Mouse (Mus musculus) layer of hippocampus, postnatal 10 days (tissue): ENCODE data around the gene Ell. TPM values are rescaled to one million over a fixed set of nuclear protein-coding genes. Genes with fewer than 3 reads are reported as not detected.
"Not testable (repeated sequence)": the region's sequence is repeated elsewhere in the genome, so short reads cannot be mapped to it uniquely, and the experiment has no call there.

Source experiments
- DNase-seq, 2 experiments: peaks; one replicate each; pipeline ENCODE4 v3.0.0; 2021; ENCODE audit warnings: low spot score in 2 of 2
- total RNA-seq, 2 experiments: library from RNA; stranded (reverse); gene quantifications; 2 replicates each; pipeline ENCODE4 v1.2.3; 2021

Ell gene
- total RNA-seq, 2 experiments from 2014 or later = 15.8 to 16.4 TPM

GRCm38 (mm10) chr8:70561809-70562535 lies 22.7 kb downstream of the Ell start:
- DNase-seq = no peak

- DNase-seq = no peak
Observed at GRCm38 (mm10) chr8:70562802-70563201, 23.5 kb downstream of the Ell start.

- no peak for DNase-seq
Observed at GRCm38 (mm10) chr8:70563763-70564387, 24.6 kb downstream of the Ell start.

- no peak for DNase-seq
Observed at GRCm38 (mm10) chr8:70564696-70565235, 25.5 kb downstream of the Ell start.

GRCm38 (mm10) chr8:70565561-70565960 lies 26.3 kb downstream of the Ell start:
- no peak for DNase-seq

- no peak for DNase-seq
Observed at GRCm38 (mm10) chr8:70570360-70570759, 31.1 kb downstream of the Ell start.

GRCm38 (mm10) chr8:70570990-70571389 lies 31.7 kb downstream of the Ell start:
- DNase-seq = no peak

- no peak for DNase-seq
Observed at GRCm38 (mm10) chr8:70574302-70574701, 35.0 kb downstream of the Ell start.

- no peak for DNase-seq
Observed at GRCm38 (mm10) chr8:70574915-70575314, 35.7 kb downstream of the Ell start.

GRCm38 (mm10) chr8:70577207-70577606 lies 38.0 kb downstream of the Ell start:
- no peak for DNase-seq

GRCm38 (mm10) chr8:70583476-70584387 lies 44.5 kb downstream of the Ell start:
- peak; percentile 73 to 78 for DNase-seq

GRCm38 (mm10) chr8:70584606-70585257 lies 45.5 kb downstream of the Ell start:
- no peak for DNase-seq

GRCm38 (mm10) chr8:70585258-70585652 lies 46.0 kb downstream of the Ell start:
- DNase-seq = peak; percentile 60 to 74

GRCm38 (mm10) chr8:70587955-70588354 lies 48.7 kb downstream of the Ell start:
- not testable (repeated sequence) for DNase-seq

- no peak for DNase-seq
Observed at GRCm38 (mm10) chr8:70591569-70591968, 52.3 kb downstream of the Ell start.

GRCm38 (mm10) chr8:70593173-70593572 lies 53.9 kb downstream of the Ell start:
- DNase-seq = no peak

GRCm38 (mm10) chr8:70593961-70594609 lies 54.8 kb downstream of the Ell start, which contains the start of gene Isyna1:
Isyna1 (plus strand) TSS chr8:70594373.
- DNase-seq = peak; percentile 44 to 62

- peak in 1 of 2 experiments; percentile 46 for DNase-seq
Observed at GRCm38 (mm10) chr8:70594621-70595564, 55.6 kb downstream of the Ell start.

GRCm38 (mm10) chr8:70595811-70596210 lies 56.6 kb downstream of the Ell start:
- DNase-seq = no peak
